Mouse (Mus musculus) B cell, adult 67 days (primary cell): ENCODE data around the gene Pllp. TPM values are rescaled to one million over a fixed set of nuclear protein-coding genes. Genes with fewer than 3 reads are reported as not detected.

Experiments
- total RNA-seq, 2 experiments: library from RNA; stranded (reverse); gene quantifications; 4 replicates each; pipeline ENCODE4 v1.2.4; 2023

Gene Pllp
- total RNA-seq, result not detected

DNA sequence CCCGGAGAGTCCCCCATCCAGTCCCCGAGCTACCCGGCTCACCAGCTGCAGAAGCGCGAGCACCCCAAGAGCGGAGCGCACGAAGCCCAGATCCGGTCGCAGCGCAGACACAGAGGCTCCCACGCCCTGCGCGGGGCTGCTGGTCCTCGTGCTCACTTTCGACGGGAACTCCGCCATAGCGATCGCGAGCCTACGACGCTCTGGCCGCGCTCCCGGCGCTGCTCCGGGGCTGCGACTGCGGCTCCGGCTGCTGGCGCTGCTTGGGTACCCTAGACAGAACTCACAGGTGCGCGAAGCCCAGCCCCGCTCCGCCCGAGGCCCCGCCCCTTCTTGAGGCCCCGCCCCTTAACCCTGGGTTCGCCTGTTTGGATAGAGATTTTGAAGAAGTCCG is at the start of gene Pllp:
Gene Pllp (minus strand): TSS at position 285 of the 391 bp plus-strand sequence.

DNA sequence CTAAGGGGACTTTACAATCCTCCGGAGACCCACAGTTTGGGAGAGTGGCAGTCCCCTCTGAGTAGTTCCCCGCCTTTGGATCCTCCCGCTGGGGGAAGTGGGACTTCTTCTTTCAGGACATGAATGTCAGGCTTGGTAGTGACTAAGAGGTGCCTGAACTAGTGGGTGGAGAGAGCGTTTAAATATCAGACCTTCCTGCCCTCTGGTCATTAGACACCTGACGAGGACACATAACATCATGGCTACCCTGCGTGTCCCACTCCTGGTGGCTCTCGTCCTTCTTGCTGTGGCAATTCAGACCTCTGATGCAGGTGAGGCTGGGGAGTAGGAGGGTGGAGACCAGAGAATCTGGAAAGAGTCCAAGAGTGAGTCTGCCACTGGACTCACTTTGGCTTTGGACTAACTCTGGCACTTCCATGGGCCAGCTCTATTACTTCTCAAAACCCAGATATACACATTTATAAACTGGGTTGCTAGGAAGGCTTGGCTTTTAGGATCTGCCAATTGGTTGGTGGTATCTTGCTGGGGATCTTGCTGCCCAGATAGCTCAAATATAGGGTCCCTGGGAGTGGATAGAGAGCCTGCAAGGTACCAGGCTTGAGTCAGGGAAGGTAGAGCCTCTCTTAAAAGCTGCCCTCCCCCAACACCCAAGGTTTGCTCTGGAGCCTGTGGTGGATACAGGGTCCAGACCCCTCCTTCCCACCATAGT is 49.6 kb upstream of the Pllp start, which contains the start of gene Ccl22:
Gene Ccl22 (plus strand): TSS at position 115 of the 709 bp plus-strand sequence.

DNA sequence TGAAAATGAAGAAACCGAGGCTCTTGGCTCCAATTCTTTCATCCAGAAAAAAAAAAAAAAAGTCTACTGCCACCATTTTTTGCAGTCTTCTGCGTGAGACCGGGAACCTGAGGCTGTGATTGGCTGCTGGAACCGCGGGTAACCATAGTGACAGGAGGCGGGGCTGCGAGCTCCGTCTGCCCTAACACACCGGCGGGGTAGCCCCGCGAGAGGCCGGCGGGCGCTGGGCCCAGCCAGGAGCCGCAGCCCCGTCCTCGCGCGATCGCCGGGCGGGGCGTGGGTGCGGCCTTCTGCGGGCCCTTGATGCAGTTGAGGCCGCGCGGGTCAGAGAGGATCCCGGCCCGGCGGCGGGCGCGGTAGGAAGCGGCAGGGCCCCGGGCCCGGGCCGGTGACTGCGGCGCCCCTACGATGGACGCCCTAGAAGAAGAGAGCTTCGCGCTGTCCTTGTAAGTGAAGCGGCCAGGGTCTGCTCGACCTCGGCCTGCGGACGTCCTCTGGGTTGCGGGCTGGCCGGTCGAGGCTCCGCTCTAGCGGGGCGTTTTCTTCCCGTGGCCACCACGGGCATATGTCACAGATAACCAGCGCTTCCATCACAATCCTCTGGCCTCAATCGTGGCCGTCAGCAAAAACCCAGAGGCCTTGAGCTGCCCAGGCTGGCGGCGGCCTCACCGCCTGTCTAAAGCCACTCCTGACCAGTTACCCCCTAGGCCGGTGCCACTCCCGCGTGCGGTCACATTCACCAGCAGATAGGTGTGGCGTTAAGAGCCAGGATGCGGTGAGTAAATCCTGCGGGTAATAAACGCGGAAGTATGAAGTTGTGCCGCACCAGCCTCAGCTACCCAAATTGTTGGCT is 29.4 kb downstream of the Pllp start, which contains the start of gene Arl2bp:
Gene Arl2bp (plus strand): TSS at position 145 of the 853 bp plus-strand sequence.

Other genes starting within 250 kb of the Pllp start
- not detected for gene Cpne2, start 163.3 kb downstream of the Pllp start, total RNA-seq
- gene Rspry1, start 94.3 kb downstream of the Pllp start, total RNA-seq, result 10 to 100 TPM; 31.6 to 33.0 TPM
- 10 to 100 TPM; 39.5 to 53.4 TPM for gene Fam192a, start 94.3 kb downstream of the Pllp start, total RNA-seq
- gene Arl2bp, start 29.7 kb downstream of the Pllp start, total RNA-seq, result 100 to 1,000 TPM in 1 of 2 experiments, 10 to 100 TPM in 1; 88.8 to 102 TPM
- gene Ccl22, start 49.3 kb upstream of the Pllp start, total RNA-seq, result not detected
- not detected for gene Cx3cl1, start 75.7 kb upstream of the Pllp start, total RNA-seq
- gene Ccl17, start 114.2 kb upstream of the Pllp start, total RNA-seq, result not detected
- gene Coq9, start 142.0 kb upstream of the Pllp start, total RNA-seq, result 10 to 100 TPM; 36.0 to 39.0 TPM
- gene Ciapin1, start 142.1 kb upstream of the Pllp start, total RNA-seq, result 10 to 100 TPM; 65.6 to 69.9 TPM
- 10 to 100 TPM; 64.8 to 75.8 TPM for gene Polr2c, start 161.2 kb upstream of the Pllp start, total RNA-seq
- gene Dok4, start 180.1 kb upstream of the Pllp start, total RNA-seq, result 1 to 10 TPM; 3.7 to 3.8 TPM
- gene Ccdc102a, start 221.8 kb upstream of the Pllp start, total RNA-seq, result under 1 TPM in 1 of 2 experiments, not detected in 1; 0.93 TPM
- 1 to 10 TPM; 1.2 to 2.3 TPM for gene Adgrg5, start 227.4 kb upstream of the Pllp start, total RNA-seq